Mouse (Mus musculus): ENCODE measurements around the gene Fbxl18.

DNA sequence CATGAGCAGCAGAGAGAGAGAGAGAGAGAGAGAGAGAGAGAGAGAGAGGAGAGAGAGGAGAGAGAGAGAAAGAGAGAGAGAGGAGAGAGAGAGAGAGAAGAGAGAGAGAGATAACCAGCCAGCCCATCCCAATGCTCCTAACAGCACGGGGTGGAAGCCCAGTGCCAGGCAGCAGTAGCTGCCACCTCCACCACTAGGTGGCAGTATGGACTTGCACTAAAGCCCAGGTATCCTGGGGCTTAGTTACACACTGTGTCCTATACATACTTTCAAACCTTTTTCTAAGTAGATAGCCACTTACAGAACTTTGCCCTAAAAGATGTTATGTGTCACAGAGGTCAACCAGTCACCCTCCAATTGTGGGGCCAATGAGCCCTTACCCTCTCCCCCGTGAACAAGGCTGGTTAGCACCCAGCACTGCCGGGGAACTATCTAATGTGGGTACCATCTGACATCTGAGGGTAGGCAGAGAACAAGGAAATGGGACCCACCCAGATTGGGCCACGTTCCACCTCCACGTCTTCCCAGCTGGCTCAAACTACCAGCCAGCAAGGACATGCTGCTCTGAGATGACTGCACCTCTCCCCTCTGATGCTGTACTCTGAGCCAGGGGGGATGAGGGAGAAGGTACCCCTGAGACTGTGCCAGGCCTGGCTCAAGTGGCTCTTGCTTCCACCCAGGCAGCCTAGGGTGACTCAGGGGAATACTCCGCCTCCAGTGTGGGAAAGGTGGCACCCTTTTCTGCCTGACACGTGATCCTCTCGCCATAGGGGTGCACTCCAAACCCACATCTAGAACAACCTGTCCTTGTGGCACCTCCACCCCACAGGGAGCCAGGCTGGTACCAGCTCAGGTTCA lies 15.7 kb downstream of the Fbxl18 start:
- TF ChIP-seq POLR2A (IDR thresholded peaks at IDR 0.05; ENCODE audit: borderline replicate concordance, control insufficient read depth, low read depth, low read length) = no peak
- peak; percentile 98 for TF ChIP-seq CTCF (IDR thresholded peaks at IDR 0.05; ENCODE audit: control insufficient read depth, insufficient read depth, low read length)
